Mouse (Mus musculus): Measurements from ENCODE around the gene Tango6. TPM values are rescaled to one million over a fixed set of nuclear protein-coding genes. Genes with fewer than 3 reads are reported as not detected.

The Tango6 gene
- total and polyA plus RNA-seq, 2 experiments from 2014 or later, result 4.0 to 13.5 TPM

DNA sequence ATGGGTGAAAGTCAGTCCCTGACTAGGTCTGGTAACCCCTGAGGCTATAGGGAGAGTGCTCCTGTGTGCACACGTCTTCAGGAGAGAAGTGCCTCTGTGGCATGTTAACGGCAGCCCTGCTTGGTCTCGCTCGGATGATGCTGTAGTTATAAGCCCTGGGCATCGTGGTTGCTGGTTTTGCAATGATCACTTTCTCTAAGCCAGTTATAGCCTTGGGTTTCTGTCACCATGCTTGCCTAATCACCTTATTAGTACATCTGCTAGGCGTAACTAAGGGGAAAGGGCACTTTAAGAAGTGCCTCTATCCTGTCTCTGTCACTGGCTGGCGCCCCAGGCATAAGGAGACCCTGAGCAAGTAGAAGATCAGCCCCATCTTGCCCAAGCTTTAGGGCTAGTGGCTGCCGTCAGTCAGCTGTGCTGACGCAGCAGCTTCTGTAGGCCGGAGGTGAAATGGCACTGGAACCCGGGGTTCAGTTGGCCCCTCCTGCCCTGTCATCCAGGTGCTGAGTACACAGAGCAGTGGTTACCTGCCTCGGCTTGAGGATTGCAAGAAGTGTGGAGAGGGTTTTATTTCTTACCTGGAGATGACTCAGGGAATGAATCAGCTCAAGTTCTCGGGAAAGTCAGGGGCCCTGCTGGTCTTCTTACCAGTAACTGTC lies 86.4 kb downstream of the Tango6 start:
- ATAC-seq (ENCODE audit: insufficient read depth, low read depth), result no peak
- TF ChIP-seq CTCF (IDR thresholded peaks at IDR 0.05; ENCODE audit: low read depth), result no peak
- TF ChIP-seq EP300 (IDR thresholded peaks at IDR 0.05; ENCODE audit: low read depth), result no peak
- WGBS, result 85% methylated on average over 13 of the region's 13 CpGs

DNA sequence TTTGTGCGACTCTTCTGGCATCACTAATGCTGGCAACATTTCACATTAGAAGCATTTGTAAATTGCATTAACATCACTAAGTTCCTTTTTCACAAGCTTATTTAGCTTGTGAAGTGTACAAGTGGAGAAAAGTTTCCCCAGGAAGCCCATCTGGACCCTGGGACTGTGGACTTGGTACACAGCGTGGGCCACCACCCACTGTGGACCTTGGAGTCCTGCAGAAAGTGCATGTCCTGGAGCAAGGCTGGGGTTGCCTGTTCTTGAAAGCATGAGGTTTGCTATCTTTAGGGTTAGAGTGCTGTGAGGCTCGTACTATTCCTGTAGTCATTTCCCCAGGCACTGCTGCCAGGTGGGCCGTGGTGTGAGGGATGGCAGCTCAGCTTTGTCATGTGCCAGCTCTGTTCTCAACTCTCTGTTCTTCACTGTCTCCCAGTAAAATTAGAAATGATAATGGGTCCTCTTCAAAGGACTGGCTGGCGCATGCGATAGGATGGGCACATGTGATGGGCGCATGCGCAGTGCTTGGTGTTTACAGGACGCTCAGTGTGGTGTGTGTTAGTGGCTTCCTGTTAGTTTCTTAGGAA lies 87.8 kb downstream of the Tango6 start:
- 75% methylated on average over 9 of the region's 9 CpGs for WGBS
- H3K27ac ChIP-seq (ENCODE audit: low read depth), result no peak overlapping the region
- no peak overlapping the region for H3K4me2 ChIP-seq (ENCODE audit: low read depth, low read length)
- no peak for TF ChIP-seq CTCF (IDR thresholded peaks at IDR 0.05; ENCODE audit: low read depth)
- H3K36me3 ChIP-seq (replicated peaks; ENCODE audit: control insufficient read depth, insufficient read depth, low read length), result no peaks in the 10 kb centered on the region
- H3K4me1 ChIP-seq (ENCODE audit: control insufficient read depth, insufficient read depth), result peaks cover 8% of the 10 kb centered on the region; the same call in 1 of the 2 replicates
- H3K4me3 ChIP-seq (ENCODE audit: low read depth, low read length), result no peak overlapping the region
- no peak for ATAC-seq (ENCODE audit: insufficient read depth, low read depth)
- H3K9me3 ChIP-seq (replicated peaks; ENCODE audit: control insufficient read depth, low read length), result no peaks in the 10 kb centered on the region
- no peak overlapping the region for H3K9ac ChIP-seq (replicated peaks; ENCODE audit: low read depth, low read length)
- no peak for DNase-seq (ENCODE audit: low spot score)
- H3K27me3 ChIP-seq (ENCODE audit: control insufficient read depth, insufficient read depth, low read length), result no peaks in the 10 kb centered on the region

More for the DNA sequence above, 86.4 kb downstream of the Tango6 start:
- no peak for DNase-seq (ENCODE audit: low spot score)
- Histone ChIP-seq H3K27me3 (ENCODE audit: control insufficient read depth, insufficient read depth, low read length) (no peaks in the 10 kb centered on the region), H3K36me3 (replicated peaks; ENCODE audit: control insufficient read depth, insufficient read depth, low read length) (no peaks in the 10 kb centered on the region), H3K4me1 (ENCODE audit: control insufficient read depth, insufficient read depth) (peaks cover 8% of the 10 kb centered on the region; the same call in 1 of the 2 replicates), H3K4me2 (ENCODE audit: low read depth, low read length) (no peak overlapping the region), H3K27ac (ENCODE audit: low read depth) (no peak overlapping the region), H3K9ac (replicated peaks; ENCODE audit: low read depth, low read length) (no peak overlapping the region), H3K4me3 (ENCODE audit: low read depth, low read length) (no peak overlapping the region), H3K9me3 (replicated peaks; ENCODE audit: control insufficient read depth, low read length) (no peaks in the 10 kb centered on the region)

GRCm38 (mm10) chr8:106772094-106772493 lies 89.2 kb downstream of the Tango6 start:
- Histone ChIP-seq H3K27ac (ENCODE audit: low read depth) (no peak overlapping the region), H3K9me3 (replicated peaks; ENCODE audit: control insufficient read depth, low read length) (no peaks in the 10 kb centered on the region), H3K4me3 (ENCODE audit: low read depth, low read length) (no peak overlapping the region), H3K36me3 (replicated peaks; ENCODE audit: control insufficient read depth, insufficient read depth, low read length) (no peaks in the 10 kb centered on the region), H3K4me1 (ENCODE audit: control insufficient read depth, insufficient read depth) (peaks cover 8% of the 10 kb centered on the region; the same call in 1 of the 2 replicates), H3K9ac (replicated peaks; ENCODE audit: low read depth, low read length) (no peak overlapping the region), H3K4me2 (ENCODE audit: low read depth, low read length) (no peak overlapping the region), H3K27me3 (ENCODE audit: control insufficient read depth, insufficient read depth, low read length) (no peaks in the 10 kb centered on the region)
- TF ChIP-seq EP300 (IDR thresholded peaks at IDR 0.05; ENCODE audit: low read depth), result no peak; the same call in 1 of the 2 replicates
- TF ChIP-seq CTCF (IDR thresholded peaks at IDR 0.05; ENCODE audit: low read depth), result no peak
- ATAC-seq (ENCODE audit: insufficient read depth, low read depth) (no peak), DNase-seq (ENCODE audit: low spot score) (no peak)
- WGBS, result 74% methylated on average over 6 of the region's 6 CpGs

DNA sequence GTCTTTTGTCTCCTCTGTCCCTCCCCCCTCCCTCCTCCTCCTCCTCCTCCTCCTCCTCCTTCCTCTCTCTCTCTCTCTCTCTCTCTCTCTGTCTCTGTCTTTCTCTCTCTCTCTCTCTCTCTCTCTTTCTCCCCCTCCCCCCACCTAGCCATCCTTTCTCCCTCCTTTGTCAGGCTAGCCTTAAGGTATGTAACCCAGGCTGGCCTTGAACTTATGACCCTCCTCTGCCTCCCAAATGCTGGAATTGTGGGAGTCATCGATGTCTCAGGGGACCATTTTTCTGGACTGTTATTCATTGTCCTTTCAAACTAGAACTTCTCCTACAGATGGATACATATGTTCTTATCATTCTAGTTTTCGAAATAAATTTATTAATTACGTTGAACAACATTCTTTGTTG lies 89.6 kb downstream of the Tango6 start:
- H3K4me1 ChIP-seq (ENCODE audit: control insufficient read depth, insufficient read depth), result peaks cover 8% of the 10 kb centered on the region; the same call in 1 of the 2 replicates
- H3K27me3 ChIP-seq (ENCODE audit: control insufficient read depth, insufficient read depth, low read length), result no peaks in the 10 kb centered on the region
- no peak for ATAC-seq (ENCODE audit: insufficient read depth, low read depth)
- H3K9me3 ChIP-seq (replicated peaks; ENCODE audit: control insufficient read depth, low read length), result no peaks in the 10 kb centered on the region
- no peak overlapping the region for H3K4me3 ChIP-seq (ENCODE audit: low read depth, low read length)
- 78% methylated on average over 3 of the region's 3 CpGs for WGBS
- no peak for DNase-seq (ENCODE audit: low spot score)
- H3K9ac ChIP-seq (replicated peaks; ENCODE audit: low read depth, low read length), result no peak overlapping the region
- H3K4me2 ChIP-seq (ENCODE audit: low read depth, low read length), result no peak overlapping the region
- TF ChIP-seq EP300 (IDR thresholded peaks at IDR 0.05; ENCODE audit: low read depth) (no peak), CTCF (IDR thresholded peaks at IDR 0.05; ENCODE audit: low read depth) (no peak)
- H3K36me3 ChIP-seq (replicated peaks; ENCODE audit: control insufficient read depth, insufficient read depth, low read length), result no peaks in the 10 kb centered on the region
- H3K27ac ChIP-seq (ENCODE audit: low read depth), result no peak overlapping the region

GRCm38 (mm10) chr8:106774567-106775320 lies 91.9 kb downstream of the Tango6 start:
- H3K9ac ChIP-seq (replicated peaks; ENCODE audit: low read depth, low read length), result no peak overlapping the region
- TF ChIP-seq CTCF (IDR thresholded peaks at IDR 0.05; ENCODE audit: low read depth), result no peak
- TF ChIP-seq EP300 (IDR thresholded peaks at IDR 0.05; ENCODE audit: low read depth), result no peak
- DNase-seq (ENCODE audit: low spot score) (no peak), ATAC-seq (ENCODE audit: insufficient read depth, low read depth) (no peak)
- H3K4me2 ChIP-seq (ENCODE audit: low read depth, low read length), result no peak overlapping the region
- no peak overlapping the region for H3K27ac ChIP-seq (ENCODE audit: low read depth)
- H3K4me1 ChIP-seq (ENCODE audit: control insufficient read depth, insufficient read depth), result peaks cover 8% of the 10 kb centered on the region; the same call in 1 of the 2 replicates
- H3K36me3 ChIP-seq (replicated peaks; ENCODE audit: control insufficient read depth, insufficient read depth, low read length), result no peaks in the 10 kb centered on the region
- no peak overlapping the region for H3K4me3 ChIP-seq (ENCODE audit: low read depth, low read length)
- WGBS, result 78% methylated on average over 8 of the region's 8 CpGs
- no peaks in the 10 kb centered on the region for H3K27me3 ChIP-seq (ENCODE audit: control insufficient read depth, insufficient read depth, low read length)
- no peaks in the 10 kb centered on the region for H3K9me3 ChIP-seq (replicated peaks; ENCODE audit: control insufficient read depth, low read length)
